Mouse (Mus musculus): ENCODE data around the gene Fam221a. TPM values are rescaled to one million over a fixed set of nuclear protein-coding genes. Genes with fewer than 3 reads are reported as not detected.
"Not testable (repeated sequence)": the region's sequence is repeated elsewhere in the genome, so short reads cannot be mapped to it uniquely, and the experiment has no call there.

The Fam221a gene
- polyA plus RNA-seq, 1 experiment from 2014 or later: 11.6 TPM

- ATAC-seq (ENCODE audit: borderline replicate concordance, extremely low read depth, low FRiP score, low TSS enrichment): no peak
- Histone ChIP-seq H3K9me3 (no peaks in the 10 kb centered on the region), H3K9ac (no peak within 1 kb of the TSS), H3K4me1 (no peaks in the 10 kb centered on the region), H3K27ac (no peak within 1 kb of the TSS), H3K4me3 (no peak within 1 kb of the TSS), H3K4me2 (no peak within 1 kb of the TSS), H3K27me3 (no peaks in the 10 kb centered on the region), H3K36me3 (no peaks in the 10 kb centered on the region)
- 81% methylated on average over 34 of the region's 34 CpGs for WGBS
Measured at GRCm38 (mm10) chr6:49395316-49395715, 27.8 kb downstream of the Fam221a start, which contains the start of gene Stk31. Stk31 (plus strand) TSS chr6:49395604.

- Histone ChIP-seq H3K27me3 (no peaks in the 10 kb centered on the region), H3K36me3 (no peaks in the 10 kb centered on the region), H3K9me3 (no peaks in the 10 kb centered on the region), H3K27ac (no peak overlapping the region), H3K4me1 (no peaks in the 10 kb centered on the region), H3K4me3 (no peak overlapping the region), H3K9ac (no peak overlapping the region), H3K4me2 (no peak overlapping the region)
- ATAC-seq (ENCODE audit: borderline replicate concordance, extremely low read depth, low FRiP score, low TSS enrichment): no peak
Measured at GRCm38 (mm10) chr6:49397466-49397865, 29.9 kb downstream of the Fam221a start.

- no peak overlapping the region for H3K4me2 ChIP-seq
- ATAC-seq (ENCODE audit: borderline replicate concordance, extremely low read depth, low FRiP score, low TSS enrichment): no peak
- H3K9me3 ChIP-seq: no peaks in the 10 kb centered on the region
- no peaks in the 10 kb centered on the region for H3K4me1 ChIP-seq
- no peak overlapping the region for H3K9ac ChIP-seq
- no peak overlapping the region for H3K4me3 ChIP-seq
- no peaks in the 10 kb centered on the region for H3K36me3 ChIP-seq
- H3K27me3 ChIP-seq: no peaks in the 10 kb centered on the region
- no peak overlapping the region for H3K27ac ChIP-seq
Measured at GRCm38 (mm10) chr6:49398365-49398764, 30.8 kb downstream of the Fam221a start.

GRCm38 (mm10) chr6:49410830-49411229 is 43.3 kb downstream of the Fam221a start:
- no peaks in the 10 kb centered on the region for H3K4me1 ChIP-seq
- no peaks in the 10 kb centered on the region for H3K27me3 ChIP-seq
- ATAC-seq (ENCODE audit: borderline replicate concordance, extremely low read depth, low FRiP score, low TSS enrichment): no peak
- no peaks in the 10 kb centered on the region for H3K36me3 ChIP-seq
- no peak overlapping the region for H3K27ac ChIP-seq
- H3K4me3 ChIP-seq: no peak overlapping the region
- no peak overlapping the region for H3K9ac ChIP-seq
- no peaks in the 10 kb centered on the region for H3K9me3 ChIP-seq
- no peak overlapping the region for H3K4me2 ChIP-seq
- 77% methylated on average over 3 of the region's 3 CpGs for WGBS

- H3K9ac ChIP-seq; H3K27me3 ChIP-seq; H3K4me1 ChIP-seq; H3K36me3 ChIP-seq; H3K27ac ChIP-seq; H3K4me2 ChIP-seq; H3K4me3 ChIP-seq; ATAC-seq (ENCODE audit: borderline replicate concordance, extremely low read depth, low FRiP score, low TSS enrichment); H3K9me3 ChIP-seq: not testable (repeated sequence)
- WGBS: 62% methylated on average over 2 of the region's 2 CpGs
Measured at GRCm38 (mm10) chr6:49412967-49413366, 45.4 kb downstream of the Fam221a start.

- H3K4me1 ChIP-seq: no peaks in the 10 kb centered on the region
- H3K27me3 ChIP-seq: no peaks in the 10 kb centered on the region
- H3K27ac ChIP-seq: no peak overlapping the region
- WGBS: 80% methylated on average over 1 of the region's 1 CpGs
- no peak for ATAC-seq (ENCODE audit: borderline replicate concordance, extremely low read depth, low FRiP score, low TSS enrichment)
- no peak overlapping the region for H3K4me2 ChIP-seq
- H3K4me3 ChIP-seq: no peak overlapping the region
- no peaks in the 10 kb centered on the region for H3K9me3 ChIP-seq
- no peak overlapping the region for H3K9ac ChIP-seq
- no peaks in the 10 kb centered on the region for H3K36me3 ChIP-seq
Measured at GRCm38 (mm10) chr6:49415971-49416370, 48.4 kb downstream of the Fam221a start.

- Histone ChIP-seq H3K27ac (no peak overlapping the region), H3K27me3 (no peaks in the 10 kb centered on the region), H3K9ac (no peak overlapping the region), H3K4me2 (no peak overlapping the region), H3K9me3 (no peaks in the 10 kb centered on the region), H3K4me3 (no peak overlapping the region), H3K4me1 (no peaks in the 10 kb centered on the region), H3K36me3 (no peaks in the 10 kb centered on the region)
- no peak for ATAC-seq (ENCODE audit: borderline replicate concordance, extremely low read depth, low FRiP score, low TSS enrichment)
- 45% methylated on average over 1 of the region's 1 CpGs for whole genome bisulfite sequencing
Measured at GRCm38 (mm10) chr6:49437306-49437705, 69.8 kb downstream of the Fam221a start.

Other genes starting within 250 kb of the Fam221a start
- 46.5 and 50.5 TPM in 2 replicates for gene Igf2bp3, start 152.8 kb upstream of the Fam221a start, polyA plus RNA-seq (2015; fragmentation: Nextera tagmentation; extraction: Ambion mirVana)
- 113 TPM in 2 replicates for gene Tra2a, start 103.7 kb upstream of the Fam221a start, polyA plus RNA-seq (2015; fragmentation: Nextera tagmentation; extraction: Ambion mirVana)
- 12.2 and 13.4 TPM in 2 replicates for gene Ccdc126, start 48.5 kb upstream of the Fam221a start, polyA plus RNA-seq (2015; fragmentation: Nextera tagmentation; extraction: Ambion mirVana)
- not detected in 2 replicates for gene Stk31, start 27.9 kb downstream of the Fam221a start, polyA plus RNA-seq (2015; fragmentation: Nextera tagmentation; extraction: Ambion mirVana)